Mouse (Mus musculus) liver, postnatal 0 days (tissue): ENCODE measurements around the gene Tmem82.

Source experiments
- CTCF ChIP-seq: sonication (generic); IDR thresholded peaks from 2 replicates; pipeline ENCODE4 v1.5.1; 2016; ENCODE audit warnings: antibody characterized with exemption, low read depth
- EP300 ChIP-seq: IDR thresholded peaks from 2 replicates; pipeline ENCODE4 v1.6.1; 2016; ENCODE audit warnings: antibody characterized with exemption, low read depth, mild to moderate bottlenecking

DNA sequence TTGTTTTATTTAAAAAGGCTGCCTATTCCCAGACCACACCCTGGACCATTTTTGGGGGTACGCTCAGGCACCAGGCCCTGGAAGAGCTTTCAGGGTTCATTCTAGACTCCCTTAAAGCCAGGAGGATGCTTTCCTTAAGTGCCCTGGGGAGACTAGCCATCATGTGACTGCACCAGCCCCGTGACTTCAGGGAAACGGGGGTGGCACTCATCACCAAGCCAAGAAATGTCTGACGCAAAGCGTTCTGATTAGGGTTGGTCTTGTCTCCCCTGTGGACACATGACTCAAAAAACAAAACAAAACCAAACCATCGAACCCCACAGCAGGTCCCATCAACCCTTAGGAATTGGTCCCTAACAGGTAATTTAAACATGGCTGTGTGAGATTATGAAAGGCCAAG lies 32.9 kb upstream of the Tmem82 start:
- no peak for TF ChIP-seq CTCF
- TF ChIP-seq EP300, result no peak
